Mouse (Mus musculus) ovary, postnatal 10 days (tissue): ENCODE measurements at regions not wholly inside any gene's neighbourhood (a gene's known extent, or its start where the extent isn't known, plus 50 kb on each side); places are given as distances from the start of the nearest gene placed in this dataset.

Experiments used
- DNase-seq: peaks from one replicate; pipeline ENCODE4 v3.0.0; 2022; ENCODE audit warnings: low spot score

GRCm38 (mm10) chr9:101446316-101446715, 194.7 kb upstream of the Ppp2r3a start:
- no peak for DNase-seq

DNA sequence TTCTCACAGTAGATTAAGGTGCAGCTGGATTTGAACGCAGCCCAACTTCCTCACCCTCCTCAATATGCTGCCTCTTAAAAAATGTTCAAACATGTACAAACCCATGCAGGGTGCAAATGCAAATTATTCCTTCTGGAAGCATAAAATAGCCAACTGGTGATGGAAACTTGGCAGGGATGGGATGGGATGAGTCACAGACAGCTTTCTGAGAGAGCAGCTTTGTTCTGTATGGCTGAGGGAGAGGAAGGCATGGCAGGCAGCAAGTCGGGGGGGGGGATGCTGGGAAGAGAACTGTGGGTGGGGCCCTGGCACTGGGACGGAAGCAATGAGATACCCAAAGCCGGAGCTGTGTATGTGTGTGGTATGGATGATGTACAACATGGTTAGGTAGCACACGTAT, 194.2 kb upstream of the Ppp2r3a start:
- no peak for DNase-seq

GRCm38 (mm10) chr9:101445293-101445692, 193.7 kb upstream of the Ppp2r3a start:
- DNase-seq = no peak

GRCm38 (mm10) chr9:101439856-101440255, 188.3 kb upstream of the Ppp2r3a start:
- DNase-seq = no peak

GRCm38 (mm10) chr9:101438564-101439180, 187.1 kb upstream of the Ppp2r3a start:
- DNase-seq = no peak

DNA sequence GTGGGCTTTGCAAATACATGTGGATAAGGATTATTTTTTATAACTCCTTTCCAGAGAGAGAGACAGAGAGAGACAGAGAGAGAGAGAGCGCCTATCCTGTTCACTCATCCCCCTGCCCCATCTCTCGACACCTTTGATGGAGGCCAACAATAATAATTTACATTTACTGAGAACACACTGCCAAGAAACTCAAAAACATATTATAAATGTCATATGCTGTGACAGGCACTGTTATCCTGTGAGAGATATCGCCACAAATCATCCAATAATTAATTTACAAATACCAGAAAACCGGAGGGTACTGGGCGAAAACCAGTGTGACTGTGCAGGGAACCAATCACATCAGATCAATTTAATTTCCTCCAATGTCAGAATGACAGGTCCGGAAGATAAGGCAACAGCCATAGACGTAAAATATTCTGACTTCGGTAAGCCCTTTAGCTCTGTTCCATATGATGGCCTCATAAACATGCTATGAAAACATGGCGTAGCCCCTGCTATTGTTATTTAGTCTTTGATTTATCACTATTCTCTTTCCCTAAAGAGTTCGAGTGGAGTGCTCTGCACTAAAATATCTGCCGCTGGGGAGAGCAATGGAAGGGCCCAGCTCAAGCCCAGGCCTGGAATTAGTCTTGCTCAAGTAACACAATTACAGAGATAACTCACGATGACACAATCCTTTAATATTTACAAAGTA, 173.5 kb upstream of the Ppp2r3a start:
- DNase-seq = no peak

DNA sequence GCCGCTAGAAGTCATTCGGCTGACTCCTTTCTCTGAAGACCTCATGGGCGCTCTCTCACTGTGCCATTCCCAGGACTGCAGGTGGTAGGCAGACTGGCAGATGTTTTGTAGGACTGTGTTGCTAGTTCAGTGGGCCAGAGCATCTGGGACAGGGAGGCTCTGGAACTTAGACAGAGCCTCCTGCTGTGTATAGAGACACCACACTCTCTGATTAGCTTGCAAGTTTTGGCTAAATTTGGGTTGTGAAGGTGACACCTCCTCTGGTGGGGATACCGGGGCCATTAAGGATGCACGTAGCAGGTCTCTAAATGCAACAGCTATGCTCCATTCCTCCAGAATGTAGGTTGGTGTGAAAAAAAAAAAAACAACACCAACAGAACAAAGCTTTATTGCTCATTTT, 171.4 kb upstream of the Ppp2r3a start:
- DNase-seq = no peak

DNA sequence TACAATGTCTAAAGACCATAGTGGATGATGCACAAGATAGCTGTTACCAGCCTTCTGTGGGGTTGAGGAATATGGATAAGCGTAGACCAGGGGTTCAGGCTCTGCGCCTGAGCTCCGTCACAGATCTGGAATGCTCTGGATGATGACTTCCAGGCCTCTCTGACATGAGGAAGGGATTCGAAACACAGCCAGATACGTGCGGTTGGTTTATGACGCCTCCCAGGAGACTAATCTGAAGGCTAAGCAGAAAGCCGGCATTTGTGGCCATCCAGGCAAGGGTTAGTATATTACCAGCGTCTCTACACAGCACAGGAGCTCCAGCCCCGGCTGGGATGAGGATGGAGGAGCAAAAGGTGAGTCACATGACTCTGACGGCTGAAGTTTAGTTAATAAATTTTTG, 170.4 kb upstream of the Ppp2r3a start:
- no peak for DNase-seq

- no peak for DNase-seq
Measured at GRCm38 (mm10) chr9:101421136-101421535, 169.5 kb upstream of the Ppp2r3a start.

- DNase-seq = no peak
Measured at GRCm38 (mm10) chr9:101420181-101420580, 168.6 kb upstream of the Ppp2r3a start.

GRCm38 (mm10) chr9:101417660-101418059, 166.1 kb upstream of the Ppp2r3a start:
- no peak for DNase-seq

DNA sequence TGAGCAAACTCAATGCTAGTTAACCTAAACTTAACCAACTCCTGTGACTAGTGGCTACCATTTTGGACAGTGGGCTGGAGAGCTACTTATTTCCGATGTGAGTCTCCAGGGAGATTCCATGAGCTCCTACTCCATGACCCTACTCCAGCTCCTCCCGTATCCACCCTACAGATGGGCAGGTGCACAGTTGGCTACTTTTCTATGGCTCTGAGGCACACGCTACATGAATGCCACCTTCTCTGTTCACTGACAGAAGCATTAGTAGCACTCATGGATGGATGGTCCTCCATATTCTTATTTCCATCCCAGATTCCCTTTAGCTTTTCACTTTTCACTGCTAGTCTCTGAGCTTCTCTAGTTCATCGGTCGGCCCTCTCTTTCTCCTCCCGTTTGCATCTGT, 164.7 kb upstream of the Ppp2r3a start:
- no peak for DNase-seq

DNA sequence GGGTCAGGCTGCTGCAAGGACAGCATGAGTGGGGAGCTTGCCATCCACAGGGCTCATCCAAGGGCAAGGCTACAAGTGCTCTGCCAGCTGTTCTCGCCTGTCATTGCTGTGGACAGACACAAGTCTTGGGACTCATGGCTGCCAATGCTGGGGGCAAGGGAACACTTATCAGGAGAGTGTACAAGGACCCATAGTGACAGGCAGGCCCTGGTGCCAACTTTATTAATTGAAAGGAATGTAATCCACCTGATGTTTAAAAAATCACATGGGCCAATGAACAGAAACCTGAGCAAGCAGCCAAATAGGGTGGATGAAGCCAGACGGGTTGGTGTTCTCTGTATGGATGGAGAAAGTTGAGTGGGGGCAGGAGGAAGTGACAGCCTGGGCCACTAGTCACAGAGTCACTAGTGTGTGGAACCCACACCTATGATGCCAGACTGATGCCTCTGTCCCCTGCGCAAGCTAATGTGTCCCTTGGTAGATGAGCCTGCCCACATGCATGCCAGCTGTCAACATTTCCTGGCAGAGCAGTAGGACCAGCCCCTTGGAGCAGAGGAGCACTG, 161.6 kb upstream of the Ppp2r3a start:
- no peak for DNase-seq

GRCm38 (mm10) chr9:101411951-101412350, 160.4 kb upstream of the Ppp2r3a start:
- DNase-seq = no peak

- no peak for DNase-seq
Measured at GRCm38 (mm10) chr9:101411532-101411880, 159.9 kb upstream of the Ppp2r3a start.

DNA sequence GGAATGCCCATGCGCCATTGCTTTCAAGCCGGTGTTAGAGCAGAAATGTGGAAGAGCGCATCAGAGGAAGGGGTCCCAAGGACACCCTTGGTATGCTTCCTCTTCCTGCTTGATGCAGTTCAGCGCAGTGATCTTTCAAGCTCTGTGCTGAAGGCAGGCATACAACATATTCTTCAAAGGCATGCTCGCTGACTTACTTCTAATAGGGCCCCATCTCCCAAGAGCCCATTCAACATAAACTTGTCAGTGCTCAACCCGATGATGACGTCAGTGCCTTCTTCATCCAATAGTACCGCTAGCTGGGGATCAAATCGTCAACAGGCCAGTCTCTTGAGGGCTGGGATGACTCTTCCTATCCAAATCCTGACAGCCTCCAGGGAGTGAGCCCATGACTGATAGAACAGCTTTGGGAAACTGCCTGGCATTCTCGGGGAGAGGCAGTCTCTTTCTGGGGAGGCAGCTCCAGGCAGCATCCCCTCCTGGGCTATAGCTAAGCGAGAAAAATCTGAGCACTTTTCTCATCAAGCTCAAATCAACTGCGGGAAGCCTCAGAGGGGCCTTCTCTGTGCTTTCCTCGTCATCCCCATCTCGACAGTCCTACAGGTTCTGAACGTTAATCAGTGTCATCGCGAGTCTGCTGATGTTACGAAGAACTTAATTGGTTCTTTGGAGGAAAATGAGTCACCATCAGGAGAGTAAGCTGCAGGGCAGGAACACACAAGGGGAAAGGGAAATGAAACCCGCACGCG, 159.4 kb upstream of the Ppp2r3a start:
- no peak for DNase-seq

GRCm38 (mm10) chr9:101410348-101410747, 158.8 kb upstream of the Ppp2r3a start:
- DNase-seq = no peak

DNA sequence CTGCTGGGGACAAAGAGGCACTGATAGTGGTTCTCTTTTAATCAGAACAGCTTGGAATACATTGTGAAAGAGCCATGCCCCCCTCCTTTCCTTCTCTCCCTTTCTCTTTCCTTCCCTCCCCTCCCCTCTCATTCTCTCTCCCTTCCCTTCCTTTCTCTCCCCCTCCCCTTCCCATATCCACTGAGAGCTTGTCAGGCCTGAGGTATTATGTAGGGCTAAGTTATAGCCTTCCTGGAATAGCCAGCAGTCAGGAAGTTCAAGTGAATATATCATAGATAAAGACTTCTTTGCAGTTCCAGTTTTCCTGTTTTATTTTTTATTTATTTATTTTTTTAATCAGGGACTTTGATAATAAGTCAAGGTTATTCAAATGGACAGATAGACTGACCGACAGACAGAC, 156.5 kb upstream of the Ppp2r3a start:
- no peak for DNase-seq

- no peak for DNase-seq
Measured at GRCm38 (mm10) chr9:101407141-101407540, 155.5 kb upstream of the Ppp2r3a start.

DNA sequence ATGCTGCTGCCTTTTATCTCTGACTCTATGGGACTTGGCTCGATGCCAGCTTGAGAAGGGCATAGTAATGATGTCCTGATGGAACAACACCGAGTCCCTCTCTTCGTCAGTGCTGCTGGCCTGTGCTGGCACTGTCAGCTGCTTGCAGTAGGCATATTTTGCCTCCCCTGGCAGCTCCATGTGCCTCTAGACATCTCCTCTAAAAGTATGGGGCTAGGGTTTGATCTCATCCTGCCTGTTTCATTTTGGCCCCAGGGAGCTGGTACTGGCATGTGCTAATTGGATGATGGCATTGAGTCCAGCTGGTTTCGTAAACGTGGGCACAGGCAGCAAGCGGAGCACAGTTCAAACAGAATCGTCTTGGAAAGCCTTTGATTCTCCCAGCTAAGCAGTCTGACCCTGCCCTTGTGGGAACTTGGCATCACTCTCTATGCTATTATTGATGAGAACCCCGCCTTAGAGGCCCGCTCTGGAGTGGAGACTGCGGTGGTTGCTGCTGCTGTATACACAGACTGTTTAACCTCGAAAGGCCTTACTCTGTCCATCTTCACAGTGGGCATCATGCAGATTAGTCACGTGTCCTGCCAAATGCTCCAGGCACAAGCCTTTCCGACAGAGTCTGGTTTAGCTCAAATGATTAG, 153.0 kb upstream of the Ppp2r3a start:
- no peak for DNase-seq

- no peak for DNase-seq
Measured at GRCm38 (mm10) chr9:101404034-101404433, 152.4 kb upstream of the Ppp2r3a start.

- no peak for DNase-seq
Measured at GRCm38 (mm10) chr9:101402544-101403194, 151.1 kb upstream of the Ppp2r3a start.
